Comparison of ENCODE assay signal across 9 mouse cellular contexts in the genomic region with DNA sequence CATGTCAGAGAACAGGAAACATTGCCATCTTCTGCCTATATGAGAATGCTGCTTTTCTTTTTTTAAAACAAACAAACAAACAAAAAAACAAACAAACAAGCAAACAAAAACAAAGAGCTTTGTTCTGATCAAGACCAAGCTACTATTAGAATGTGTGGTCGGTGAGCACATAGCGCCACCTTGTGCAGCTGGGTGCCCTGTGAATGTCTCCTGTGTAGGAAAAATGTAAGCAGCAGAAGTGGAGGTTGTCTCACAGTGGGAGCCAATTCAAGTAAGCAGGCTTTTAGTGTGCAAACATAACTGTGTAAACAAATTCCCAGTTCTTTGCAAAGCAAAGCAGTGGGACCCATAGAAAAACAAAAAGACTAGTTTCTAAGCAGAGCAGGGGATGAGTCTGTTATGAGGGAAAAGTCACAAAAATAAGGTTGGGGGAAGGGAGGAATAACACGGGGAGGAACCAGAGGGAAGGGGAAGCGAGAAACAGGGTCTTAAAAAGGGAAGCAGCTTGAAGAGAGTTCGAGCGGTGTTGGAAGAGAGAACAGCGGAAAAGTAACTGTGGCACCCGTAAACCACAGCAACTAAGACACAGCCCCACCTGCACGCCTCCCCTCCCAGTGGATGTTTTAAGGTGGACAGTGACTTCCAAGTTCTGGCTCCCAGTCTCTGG. TPM values are rescaled to one million over a fixed set of nuclear protein-coding genes. Genes with fewer than 3 reads are reported as not detected.
DNase-seq lines count a peak whose midpoint lies in the region; ATAC-seq lines count a peak whose summit lies in the region.
"Had no signal": no experiment of that assay in that cellular context is flagged by ENCODE, and none has a peak within 500 bp of the region (broad histone marks: within the 10 kb centered on the region; RNA-seq: fewer than 3 reads in every experiment).

No protein-coding gene starts in this region.

- 44% methylated on average over 9 of the region's 9 CpGs for WGBS in heart, embryonic 11.5 days (ENCODE audit: insufficient replicate concordance)
- WGBS in midbrain, embryonic 15.5 days = 58% methylated on average over 9 of the region's 9 CpGs

- H3K9me3 ChIP-seq in heart, embryonic 11.5 days (replicated peaks; ENCODE audit: control insufficient read depth, low read length) = no peaks in the 10 kb centered on the region
- H3K9me3 ChIP-seq in midbrain, embryonic 15.5 days = no peaks in the 10 kb centered on the region

- H3K27ac ChIP-seq in heart, embryonic 11.5 days (ENCODE audit: low read depth, low read length) = no peak overlapping the region
- H3K27ac ChIP-seq in midbrain, embryonic 15.5 days = no peak overlapping the region

- no peak overlapping the region for H3K4me3 ChIP-seq in heart, embryonic 11.5 days (ENCODE audit: low read depth, low read length)
- no peak overlapping the region for H3K4me3 ChIP-seq in midbrain, embryonic 15.5 days

- peak; percentile 18 for DNase-seq in heart, adult 8-10 months (ENCODE audit: low spot score)
- peak; percentile 42 for DNase-seq in CD4-positive, CD25-positive, alpha-beta regulatory T cell, adult 2 months (ENCODE audit: low read depth, low spot score)
- peak; percentile 37 for DNase-seq in brain, adult 2 months (ENCODE audit: low read depth, low spot score)
- peak; percentile 20 to 47 for DNase-seq in left cerebral cortex, postnatal 10 days (ENCODE audit: extremely low spot score in 1 of 2, low spot score in 2 of 2)
- DNase-seq in right cerebral cortex, adult 2 months (ENCODE audit: low spot score in 2 of 2) = peak; percentile 38 to 67
- no peak for DNase-seq in cerebellum, postnatal 36 days

- intact Hi-C loops in left cerebral cortex, postnatal 10 days (cut with DNase I) = loop anchor here (5.0 kb wide), 1 partner anchor 578 kb away; no protein-coding TSS in a partner anchor

- H3K4me2 ChIP-seq in heart, embryonic 11.5 days = no peak overlapping the region
- no peak overlapping the region for H3K4me2 ChIP-seq in midbrain, embryonic 15.5 days

- H3K9ac ChIP-seq in heart, embryonic 11.5 days (ENCODE audit: low read depth, low read length) = no peak overlapping the region
- no peak overlapping the region for H3K9ac ChIP-seq in midbrain, embryonic 15.5 days

- ATAC-seq in heart, embryonic 11.5 days (replicated peaks; ENCODE audit: insufficient number of reproducible peaks, low FRiP score, low TSS enrichment) = no peak
- no peak for ATAC-seq in midbrain, embryonic 15.5 days (replicated peaks)

- no peaks in the 10 kb centered on the region for H3K36me3 ChIP-seq in heart, embryonic 11.5 days (ENCODE audit: control insufficient read depth, insufficient read depth, low read length)
- no peaks in the 10 kb centered on the region for H3K36me3 ChIP-seq in midbrain, embryonic 15.5 days (replicated peaks)

- no peaks in the 10 kb centered on the region for H3K27me3 ChIP-seq in heart, embryonic 11.5 days (ENCODE audit: control insufficient read depth, insufficient read depth, low read length)
- no peaks in the 10 kb centered on the region for H3K27me3 ChIP-seq in midbrain, embryonic 15.5 days (replicated peaks)

- H3K4me1 ChIP-seq in heart, embryonic 11.5 days (ENCODE audit: control insufficient read depth, insufficient read depth, low read length) = no peaks in the 10 kb centered on the region
- H3K4me1 ChIP-seq in midbrain, embryonic 15.5 days = no peaks in the 10 kb centered on the region

RNA-seq across cellular contexts. Expression of gene Agr3, which starts 40.4 kb away (rescaled TPM):
- total RNA-seq in heart, adult 8-10 months (2022) = not detected
- polyA plus RNA-seq in heart, embryonic 11.5 days (2014; fragmentation: Nextera tagmentation; extraction: Ambion mirVana) = not detected in 2 replicates
- total RNA-seq in left cerebral cortex, postnatal 10 days (2021) = not detected
- not detected in 2 replicates for polyA plus RNA-seq in midbrain, embryonic 15.5 days (2015; fragmentation: Nextera tagmentation; extraction: Ambion mirVana)
- total RNA-seq: layer of hippocampus, adult 18-20 months had no signal

Comparison
In these comparisons a context has a peak if more than half of its experiments do, and no peak if none do; other contexts are left out.
1. DNase-seq: peak in heart, adult 8-10 months (single experiment), CD4-positive, CD25-positive, alpha-beta regulatory T cell, adult 2 months (single experiment), brain, adult 2 months (single experiment), left cerebral cortex, postnatal 10 days (2 of 2) and right cerebral cortex, adult 2 months (2 of 2); none in cerebellum, postnatal 36 days (0 of 2).